Mouse (Mus musculus): ENCODE measurements around the gene Lrrtm4. TPM values are rescaled to one million over a fixed set of nuclear protein-coding genes. Genes with fewer than 3 reads are reported as not detected.

Gene Lrrtm4
- total and polyA plus RNA-seq, 2 experiments from 2014 or later: 0.04 TPM; not detected in 1

- WGBS: 55% methylated on average over 4 of the region's 4 CpGs
- no peak for ATAC-seq (ENCODE audit: insufficient read depth, low read depth)
Observed at GRCm38 (mm10) chr6:80263972-80264371, 245.3 kb downstream of the Lrrtm4 start.

DNA sequence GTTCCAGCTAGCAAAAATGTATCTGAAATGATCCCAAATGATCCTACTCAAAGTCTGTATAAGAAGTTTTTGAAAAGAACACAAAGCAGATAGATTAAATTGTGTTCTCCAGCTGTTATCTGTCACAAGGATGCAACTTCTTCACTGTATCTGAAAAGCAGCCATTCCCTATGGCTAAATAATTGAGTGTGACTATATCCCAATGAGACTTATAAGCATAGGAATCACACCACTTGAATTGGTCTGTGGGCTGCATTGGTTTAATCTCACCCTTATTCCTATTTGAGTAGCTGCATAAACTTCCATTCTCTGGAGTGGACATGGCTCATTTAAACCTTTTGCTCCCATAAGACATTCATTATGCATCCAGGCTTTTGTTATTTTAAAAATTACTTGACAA, 245.9 kb downstream of the Lrrtm4 start:
- TF ChIP-seq CTCF (IDR thresholded peaks at IDR 0.05; ENCODE audit: low read depth) (no peak), EP300 (IDR thresholded peaks at IDR 0.05; ENCODE audit: low read depth) (no peak)
- H3K9me3 ChIP-seq (replicated peaks; ENCODE audit: control insufficient read depth, low read length): no peaks in the 10 kb centered on the region
- H3K27me3 ChIP-seq (ENCODE audit: control insufficient read depth, insufficient read depth, low read length): no peaks in the 10 kb centered on the region
- H3K27ac ChIP-seq (ENCODE audit: low read depth): no peak overlapping the region
- H3K4me3 ChIP-seq (ENCODE audit: low read depth, low read length): no peak overlapping the region
- H3K4me2 ChIP-seq (ENCODE audit: low read depth, low read length): no peak overlapping the region
- H3K36me3 ChIP-seq (replicated peaks; ENCODE audit: control insufficient read depth, insufficient read depth, low read length): no peaks in the 10 kb centered on the region
- DNase-seq (ENCODE audit: low spot score) (no peak), ATAC-seq (ENCODE audit: insufficient read depth, low read depth) (no peak)
- no peak overlapping the region for H3K9ac ChIP-seq (replicated peaks; ENCODE audit: low read depth, low read length)
- H3K4me1 ChIP-seq (ENCODE audit: control insufficient read depth, insufficient read depth): no peaks in the 10 kb centered on the region

More at GRCm38 (mm10) chr6:80263972-80264371, 245.3 kb downstream of the Lrrtm4 start:
- Histone ChIP-seq H3K4me2 (ENCODE audit: low read depth, low read length) (no peak overlapping the region), H3K4me1 (ENCODE audit: control insufficient read depth, insufficient read depth) (no peaks in the 10 kb centered on the region), H3K9ac (replicated peaks; ENCODE audit: low read depth, low read length) (no peak overlapping the region), H3K27me3 (ENCODE audit: control insufficient read depth, insufficient read depth, low read length) (no peaks in the 10 kb centered on the region), H3K4me3 (ENCODE audit: low read depth, low read length) (no peak overlapping the region), H3K27ac (ENCODE audit: low read depth) (no peak overlapping the region), H3K9me3 (replicated peaks; ENCODE audit: control insufficient read depth, low read length) (no peaks in the 10 kb centered on the region), H3K36me3 (replicated peaks; ENCODE audit: control insufficient read depth, insufficient read depth, low read length) (no peaks in the 10 kb centered on the region)
- no peak for DNase-seq (ENCODE audit: low spot score)
- TF ChIP-seq EP300 (IDR thresholded peaks at IDR 0.05; ENCODE audit: low read depth) (no peak), CTCF (IDR thresholded peaks at IDR 0.05; ENCODE audit: low read depth) (no peak)

- Histone ChIP-seq H3K9ac (replicated peaks; ENCODE audit: low read depth, low read length) (no peak overlapping the region), H3K4me3 (ENCODE audit: low read depth, low read length) (no peak overlapping the region), H3K36me3 (replicated peaks; ENCODE audit: control insufficient read depth, insufficient read depth, low read length) (no peaks in the 10 kb centered on the region), H3K27ac (ENCODE audit: low read depth) (no peak overlapping the region), H3K4me1 (ENCODE audit: control insufficient read depth, insufficient read depth) (no peaks in the 10 kb centered on the region), H3K9me3 (replicated peaks; ENCODE audit: control insufficient read depth, low read length) (no peaks in the 10 kb centered on the region), H3K4me2 (ENCODE audit: low read depth, low read length) (no peak overlapping the region), H3K27me3 (ENCODE audit: control insufficient read depth, insufficient read depth, low read length) (no peaks in the 10 kb centered on the region)
- ATAC-seq (ENCODE audit: insufficient read depth, low read depth): no peak
- no peak for DNase-seq (ENCODE audit: low spot score)
- WGBS: 39% methylated on average over 3 of the region's 3 CpGs
- TF ChIP-seq CTCF (IDR thresholded peaks at IDR 0.05; ENCODE audit: low read depth): no peak
- TF ChIP-seq EP300 (IDR thresholded peaks at IDR 0.05; ENCODE audit: low read depth): no peak
Observed at GRCm38 (mm10) chr6:80265746-80266145, 247.1 kb downstream of the Lrrtm4 start.

DNA sequence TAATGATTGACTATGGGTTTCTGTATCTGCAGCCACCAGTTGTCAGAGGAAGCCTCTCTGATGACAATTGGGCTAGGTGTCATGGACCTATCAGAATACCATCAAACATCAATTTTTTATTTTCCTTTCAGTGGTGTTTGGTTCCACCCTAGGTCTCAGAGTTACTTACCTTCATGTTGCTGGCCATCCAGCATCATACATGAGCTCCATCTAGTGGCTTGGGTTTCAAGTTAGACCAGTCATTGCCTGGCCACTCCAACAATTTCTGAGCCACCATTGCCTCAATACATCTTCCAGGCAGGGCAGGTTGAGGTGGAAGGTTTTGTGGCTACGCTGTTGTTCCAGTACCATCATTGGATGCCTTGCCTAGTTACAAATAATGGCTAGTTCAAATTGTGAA, 268.3 kb downstream of the Lrrtm4 start:
- Histone ChIP-seq H3K9ac (replicated peaks; ENCODE audit: low read depth, low read length) (no peak overlapping the region), H3K9me3 (replicated peaks; ENCODE audit: control insufficient read depth, low read length) (no peaks in the 10 kb centered on the region), H3K4me3 (ENCODE audit: low read depth, low read length) (no peak overlapping the region), H3K4me1 (ENCODE audit: control insufficient read depth, insufficient read depth) (no peaks in the 10 kb centered on the region), H3K27ac (ENCODE audit: low read depth) (no peak overlapping the region), H3K27me3 (ENCODE audit: control insufficient read depth, insufficient read depth, low read length) (no peaks in the 10 kb centered on the region), H3K4me2 (ENCODE audit: low read depth, low read length) (no peak overlapping the region), H3K36me3 (replicated peaks; ENCODE audit: control insufficient read depth, insufficient read depth, low read length) (no peaks in the 10 kb centered on the region)
- TF ChIP-seq CTCF (IDR thresholded peaks at IDR 0.05; ENCODE audit: low read depth) (no peak), EP300 (IDR thresholded peaks at IDR 0.05; ENCODE audit: low read depth) (no peak)
- 90% methylated on average over 1 of the region's 1 CpGs for WGBS
- DNase-seq (ENCODE audit: low spot score) (no peak), ATAC-seq (ENCODE audit: insufficient read depth, low read depth) (no peak)

DNA sequence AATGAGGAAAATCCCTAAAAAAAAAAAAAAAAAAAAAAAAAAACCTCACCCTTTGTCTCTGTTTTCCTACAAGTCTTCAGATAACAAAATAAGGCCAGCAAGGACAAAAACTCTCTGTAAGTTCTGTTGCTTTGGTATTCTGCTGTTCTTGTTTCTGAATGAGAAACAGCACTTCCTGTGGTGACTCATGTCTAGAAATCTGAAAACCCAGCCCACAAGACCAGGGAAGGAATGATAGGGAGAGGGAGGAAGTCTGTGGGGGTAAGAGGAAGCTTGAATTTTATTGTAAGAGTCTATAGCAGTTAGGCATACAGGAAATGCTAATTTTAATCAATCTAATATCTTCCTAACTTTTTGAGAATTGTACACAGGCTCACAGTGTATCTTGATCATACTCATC, 283.2 kb downstream of the Lrrtm4 start:
- Histone ChIP-seq H3K27ac (ENCODE audit: low read depth) (no peak overlapping the region), H3K4me2 (ENCODE audit: low read depth, low read length) (no peak overlapping the region), H3K9ac (replicated peaks; ENCODE audit: low read depth, low read length) (no peak overlapping the region), H3K4me1 (ENCODE audit: control insufficient read depth, insufficient read depth) (no peaks in the 10 kb centered on the region), H3K27me3 (ENCODE audit: control insufficient read depth, insufficient read depth, low read length) (no peaks in the 10 kb centered on the region), H3K9me3 (replicated peaks; ENCODE audit: control insufficient read depth, low read length) (no peaks in the 10 kb centered on the region), H3K36me3 (replicated peaks; ENCODE audit: control insufficient read depth, insufficient read depth, low read length) (no peaks in the 10 kb centered on the region), H3K4me3 (ENCODE audit: low read depth, low read length) (no peak overlapping the region)
- DNase-seq (ENCODE audit: low spot score) (no peak), ATAC-seq (ENCODE audit: insufficient read depth, low read depth) (no peak)
- TF ChIP-seq CTCF (IDR thresholded peaks at IDR 0.05; ENCODE audit: low read depth) (no peak), EP300 (IDR thresholded peaks at IDR 0.05; ENCODE audit: low read depth) (no peak)

- Histone ChIP-seq H3K4me2 (ENCODE audit: low read depth, low read length) (no peak overlapping the region), H3K27ac (ENCODE audit: low read depth) (no peak overlapping the region), H3K4me3 (ENCODE audit: low read depth, low read length) (no peak overlapping the region), H3K27me3 (ENCODE audit: control insufficient read depth, insufficient read depth, low read length) (no peaks in the 10 kb centered on the region), H3K9ac (replicated peaks; ENCODE audit: low read depth, low read length) (no peak overlapping the region), H3K9me3 (replicated peaks; ENCODE audit: control insufficient read depth, low read length) (no peaks in the 10 kb centered on the region), H3K36me3 (replicated peaks; ENCODE audit: control insufficient read depth, insufficient read depth, low read length) (no peaks in the 10 kb centered on the region), H3K4me1 (ENCODE audit: control insufficient read depth, insufficient read depth) (no peaks in the 10 kb centered on the region)
- DNase-seq (ENCODE audit: low spot score): no peak
- no peak for ATAC-seq (ENCODE audit: insufficient read depth, low read depth)
- WGBS: 88% methylated on average over 1 of the region's 1 CpGs
- TF ChIP-seq EP300 (IDR thresholded peaks at IDR 0.05; ENCODE audit: low read depth) (no peak), CTCF (IDR thresholded peaks at IDR 0.05; ENCODE audit: low read depth) (no peak)
Observed at GRCm38 (mm10) chr6:80303568-80303967, 284.9 kb downstream of the Lrrtm4 start.

Data from heart, postnatal 0 days (tissue).